Mouse (Mus musculus) frontal cortex, postnatal 10 days (tissue): ENCODE measurements around the gene Il6ra.

ENCODE experiments used
- DNase-seq, 2 experiments: peaks; one replicate each; pipeline ENCODE4 v3.0.0; 2022; ENCODE audit warnings: low spot score in 2 of 2, mixed read lengths in 1 of 2

Gene Il6ra

GRCm38 (mm10) chr3:89848083-89848482 is 64.9 kb downstream of the Il6ra start:
- DNase-seq: no peak

GRCm38 (mm10) chr3:89847596-89847995 is 65.4 kb downstream of the Il6ra start:
- DNase-seq: no peak

GRCm38 (mm10) chr3:89847126-89847525 is 65.9 kb downstream of the Il6ra start:
- no peak for DNase-seq

GRCm38 (mm10) chr3:89845814-89846213 is 67.2 kb downstream of the Il6ra start:
- DNase-seq: no peak

GRCm38 (mm10) chr3:89843148-89843547 is 69.8 kb downstream of the Il6ra start:
- DNase-seq: no peak

- no peak for DNase-seq
These were observed 70.7 kb downstream of the Il6ra start for GRCm38 (mm10) chr3:89842258-89842657.

GRCm38 (mm10) chr3:89835362-89835761 is 77.6 kb downstream of the Il6ra start:
- DNase-seq: no peak

GRCm38 (mm10) chr3:89830815-89831591 is 82.0 kb downstream of the Il6ra start, which contains the start of gene She:
She (plus strand) TSS chr3:89831370.
- DNase-seq: no peak

- no peak for DNase-seq
These were observed 86.7 kb downstream of the Il6ra start for GRCm38 (mm10) chr3:89826295-89826694.

- DNase-seq: no peak
These were observed 89.4 kb downstream of the Il6ra start for GRCm38 (mm10) chr3:89823594-89823993.

- no peak for DNase-seq
These were observed 91.2 kb downstream of the Il6ra start for GRCm38 (mm10) chr3:89821548-89822480.

- DNase-seq: no peak
These were observed 91.9 kb downstream of the Il6ra start for GRCm38 (mm10) chr3:89821096-89821513.

GRCm38 (mm10) chr3:89820311-89821095 is 92.5 kb downstream of the Il6ra start:
- DNase-seq: no peak

GRCm38 (mm10) chr3:89819897-89820296 is 93.1 kb downstream of the Il6ra start:
- DNase-seq: no peak

GRCm38 (mm10) chr3:89818605-89819004 is 94.4 kb downstream of the Il6ra start:
- DNase-seq: no peak

- peak in 1 of 2 experiments; percentile 13 for DNase-seq
These were observed 95.9 kb downstream of the Il6ra start for GRCm38 (mm10) chr3:89817056-89817455.
